In genomic region chr15:81938246-81938645, GRCm38 (mm10) we compare ENCODE assay signal across 9 mouse cellular contexts. TPM values are rescaled to one million over a fixed set of nuclear protein-coding genes. Genes with fewer than 3 reads are reported as not detected.
A peak's percentile ranks its signal among the peaks of the same experiment; 100 is the strongest.
DNase-seq lines count a peak whose midpoint lies in the region; ATAC-seq and TF ChIP-seq lines count a peak whose summit lies in the region.
"Had no signal": no experiment of that assay in that cellular context is flagged by ENCODE, and none has a peak within 500 bp of the region (broad histone marks: within the 10 kb centered on the region; RNA-seq: fewer than 3 reads in every experiment).

No protein-coding gene starts in this region.

- H3K36me3 ChIP-seq in forebrain, embryonic 16.5 days (ENCODE audit: control insufficient read depth, insufficient read depth): no peaks in the 10 kb centered on the region
- H3K36me3 ChIP-seq in midbrain, embryonic 16.5 days (ENCODE audit: control insufficient read depth, insufficient read depth, low read length): peaks cover 3% of the 10 kb centered on the region

- H3K27ac ChIP-seq in gastrocnemius, adult 2 months: no peak overlapping the region; the same call in 1 of the 2 replicates
- peak overlapping the region; percentile 80 for H3K27ac ChIP-seq in forebrain, embryonic 16.5 days (ENCODE audit: low read length)
- peak overlapping the region; percentile 88 for H3K27ac ChIP-seq in midbrain, embryonic 16.5 days (ENCODE audit: low read length)

- H3K4me3 ChIP-seq in gastrocnemius, adult 2 months: no peak overlapping the region
- H3K4me3 ChIP-seq in forebrain, embryonic 16.5 days (replicated peaks; ENCODE audit: low read length): peak overlapping the region; percentile 74
- H3K4me3 ChIP-seq in midbrain, embryonic 16.5 days (ENCODE audit: low read depth, low read length): peak overlapping the region; percentile 76

- 31% methylated on average over 2 of the region's 2 CpGs for WGBS in forebrain, embryonic 16.5 days
- 20% methylated on average over 2 of the region's 2 CpGs for WGBS in midbrain, embryonic 16.5 days

- peak; percentile 52 for DNase-seq in gastrocnemius, adult 2 months
- no peak for DNase-seq in gastrocnemius, postnatal 36 days
- DNase-seq in B cell, adult 2 months: peak; percentile 57 to 59
- peak; percentile 79 to 81 for DNase-seq in cerebellum, adult 18-20 months
- peak; percentile 68 for DNase-seq in kidney, postnatal 10 days
- no peak for DNase-seq in urinary bladder, postnatal 10 days (ENCODE audit: low spot score)

- intact Hi-C loops in gastrocnemius, adult 2 months (cut with DNase I): no loop called here
- intact Hi-C loops in gastrocnemius, postnatal 36 days (cut with DNase I): loop anchor here (5.0 kb wide), 1 partner anchor 49 kb away; the partner anchor contains the start of gene Xrcc6

- peaks cover 31% of the 10 kb centered on the region for H3K4me1 ChIP-seq in forebrain, embryonic 16.5 days (replicated peaks; ENCODE audit: control insufficient read depth, insufficient read depth, low read length)
- H3K4me1 ChIP-seq in midbrain, embryonic 16.5 days (ENCODE audit: control insufficient read depth, insufficient read depth, low read length): peaks cover 31% of the 10 kb centered on the region

- TF ChIP-seq CTCF in gastrocnemius, adult 2 months (IDR thresholded peaks at IDR 0.05): peak; percentile 61

- no peaks in the 10 kb centered on the region for H3K9me3 ChIP-seq in forebrain, embryonic 16.5 days (ENCODE audit: control insufficient read depth, low read length)
- H3K9me3 ChIP-seq in midbrain, embryonic 16.5 days (replicated peaks; ENCODE audit: control insufficient read depth, low read length, poor library complexity, severe bottlenecking): no peaks in the 10 kb centered on the region

- ATAC-seq in forebrain, embryonic 16.5 days: peak; percentile 15; the same call in 1 of the 2 replicates
- 0 out of 2 replicates have a peak, but pooled peaks have one; percentile 22 for ATAC-seq in midbrain, embryonic 16.5 days

- H3K4me2 ChIP-seq in forebrain, embryonic 16.5 days (ENCODE audit: low read length): peak overlapping the region; percentile 60
- peak overlapping the region; percentile 61 for H3K4me2 ChIP-seq in midbrain, embryonic 16.5 days (ENCODE audit: low read length)

- no peaks in the 10 kb centered on the region for H3K27me3 ChIP-seq in forebrain, embryonic 16.5 days (replicated peaks; ENCODE audit: control insufficient read depth, insufficient read depth, low read length)
- no peaks in the 10 kb centered on the region for H3K27me3 ChIP-seq in midbrain, embryonic 16.5 days (ENCODE audit: control insufficient read depth, insufficient read depth, low read depth, low read length)

- H3K9ac ChIP-seq in forebrain, embryonic 16.5 days (replicated peaks; ENCODE audit: low read depth, low read length): peak overlapping the region; percentile 82
- H3K9ac ChIP-seq in midbrain, embryonic 16.5 days (ENCODE audit: low read depth, low read length): peak overlapping the region; percentile 76

RNA-seq across cellular contexts. Expression of gene Csdc2, which starts 1.7 kb away (rescaled TPM):
- 1 to 10 TPM; 1.6 to 2.1 TPM for total RNA-seq in gastrocnemius, adult 2 months (2021)
- 1 to 10 TPM; 1.8 to 2.3 TPM for total RNA-seq in gastrocnemius, postnatal 36 days (2021)
- 133 and 182 TPM in 2 replicates for polyA plus RNA-seq in forebrain, embryonic 16.5 days (2015; fragmentation: Nextera tagmentation; extraction: Ambion mirVana)
- 241 and 293 TPM in 2 replicates for polyA plus RNA-seq in midbrain, embryonic 16.5 days (2015; fragmentation: Nextera tagmentation; extraction: Ambion mirVana)

RNA-seq across cellular contexts. Expression of gene Polr3h, which starts 12.2 kb away (rescaled TPM):
- total RNA-seq in gastrocnemius, adult 2 months (2021): 1 to 10 TPM; 6.4 to 7.6 TPM
- total RNA-seq in gastrocnemius, postnatal 36 days (2021): 1 to 10 TPM; 7.7 TPM
- polyA plus RNA-seq in forebrain, embryonic 16.5 days (2015; fragmentation: Nextera tagmentation; extraction: Ambion mirVana): 93.8 and 103 TPM in 2 replicates
- 74.3 and 77.2 TPM in 2 replicates for polyA plus RNA-seq in midbrain, embryonic 16.5 days (2015; fragmentation: Nextera tagmentation; extraction: Ambion mirVana)

RNA-seq across cellular contexts. Expression of gene Pmm1, which starts 22.5 kb away (rescaled TPM):
- total RNA-seq in gastrocnemius, adult 2 months (2021): 10 to 100 TPM; 16.2 to 17.2 TPM
- total RNA-seq in gastrocnemius, postnatal 36 days (2021): 10 to 100 TPM; 14.7 to 15.5 TPM
- 89.9 and 100 TPM in 2 replicates for polyA plus RNA-seq in forebrain, embryonic 16.5 days (2015; fragmentation: Nextera tagmentation; extraction: Ambion mirVana)
- 81.4 and 107 TPM in 2 replicates for polyA plus RNA-seq in midbrain, embryonic 16.5 days (2015; fragmentation: Nextera tagmentation; extraction: Ambion mirVana)

RNA-seq across cellular contexts. Expression of gene 1700029P11Rik, which starts 42.1 kb away (rescaled TPM):
- not detected for total RNA-seq in gastrocnemius, adult 2 months (2021)
- total RNA-seq in gastrocnemius, postnatal 36 days (2021): not detected
- polyA plus RNA-seq in forebrain, embryonic 16.5 days (2015; fragmentation: Nextera tagmentation; extraction: Ambion mirVana): not detected in 2 replicates
- not detected in 2 replicates for polyA plus RNA-seq in midbrain, embryonic 16.5 days (2015; fragmentation: Nextera tagmentation; extraction: Ambion mirVana)
- total RNA-seq: layer of hippocampus, postnatal 36 days had no signal

RNA-seq across cellular contexts. Expression of gene Xrcc6, which starts 49.4 kb away (rescaled TPM):
- total RNA-seq in gastrocnemius, adult 2 months (2021): 10 to 100 TPM; 23.9 to 25.4 TPM
- 10 to 100 TPM; 17.8 to 22.9 TPM for total RNA-seq in gastrocnemius, postnatal 36 days (2021)
- polyA plus RNA-seq in forebrain, embryonic 16.5 days (2015; fragmentation: Nextera tagmentation; extraction: Ambion mirVana): 63.0 and 63.1 TPM in 2 replicates
- 36.5 and 37.3 TPM in 2 replicates for polyA plus RNA-seq in midbrain, embryonic 16.5 days (2015; fragmentation: Nextera tagmentation; extraction: Ambion mirVana)

Comparison
In these comparisons a context has a peak if more than half of its experiments do, and no peak if none do; other contexts are left out.
1. DNase-seq: peak in gastrocnemius, adult 2 months (single experiment), B cell, adult 2 months (2 of 2), cerebellum, adult 18-20 months (2 of 2) and kidney, postnatal 10 days (single experiment); none in gastrocnemius, postnatal 36 days (0 of 2) and urinary bladder, postnatal 10 days (single experiment).